Mouse (Mus musculus): ENCODE measurements around the gene Thap11. TPM values are rescaled to one million over a fixed set of nuclear protein-coding genes. Genes with fewer than 3 reads are reported as not detected.

Thap11 gene
- polyA plus RNA-seq, 1 experiment from 2014 or later, result 19.6 TPM

GRCm38 (mm10) chr8:105811061-105811460, 43.9 kb upstream of the Thap11 start:
- 63% methylated on average over 10 of the region's 10 CpGs for WGBS (ENCODE audit: insufficient replicate concordance)
- peak overlapping the region; percentile 71 for H3K27ac ChIP-seq (ENCODE audit: low read depth)
- H3K36me3 ChIP-seq (replicated peaks; ENCODE audit: insufficient read depth, low read length), result peaks cover 59% of the 10 kb centered on the region
- no peak overlapping the region for H3K4me3 ChIP-seq (ENCODE audit: low read depth, low read length)
- ATAC-seq (peak; percentile 43), DNase-seq (no peak)
- H3K9ac ChIP-seq (replicated peaks), result no peak overlapping the region
- H3K9me3 ChIP-seq (ENCODE audit: low read length), result no peaks in the 10 kb centered on the region
- H3K27me3 ChIP-seq (ENCODE audit: insufficient read depth, low read length), result no peaks in the 10 kb centered on the region
- TF ChIP-seq CTCF (IDR thresholded peaks at IDR 0.05; ENCODE audit: low read depth) (no peak), EP300 (IDR thresholded peaks at IDR 0.05; ENCODE audit: low read depth) (no peak)
- peaks cover 70% of the 10 kb centered on the region for H3K4me1 ChIP-seq (ENCODE audit: insufficient read depth)
- H3K4me2 ChIP-seq (ENCODE audit: low read depth, low read length), result peak overlapping the region; percentile 48

- TF ChIP-seq CTCF (IDR thresholded peaks at IDR 0.05; ENCODE audit: low read depth), result no peak
- no peak for TF ChIP-seq EP300 (IDR thresholded peaks at IDR 0.05; ENCODE audit: low read depth)
- Histone ChIP-seq H3K27ac (ENCODE audit: low read depth) (0 out of 2 replicates have a peak overlapping the region, but pooled peaks have one; percentile 71), H3K9ac (replicated peaks) (no peak overlapping the region), H3K36me3 (replicated peaks; ENCODE audit: insufficient read depth, low read length) (peaks cover 60% of the 10 kb centered on the region), H3K4me1 (ENCODE audit: insufficient read depth) (peaks cover 69% of the 10 kb centered on the region), H3K4me3 (ENCODE audit: low read depth, low read length) (no peak overlapping the region), H3K9me3 (ENCODE audit: low read length) (no peaks in the 10 kb centered on the region), H3K4me2 (ENCODE audit: low read depth, low read length) (peak overlapping the region; percentile 48), H3K27me3 (ENCODE audit: insufficient read depth, low read length) (no peaks in the 10 kb centered on the region)
- WGBS (ENCODE audit: insufficient replicate concordance), result 58% methylated on average over 3 of the region's 3 CpGs
- ATAC-seq, result no peak
- no peak for DNase-seq
Measured at GRCm38 (mm10) chr8:105811543-105811942, 43.4 kb upstream of the Thap11 start.

GRCm38 (mm10) chr8:105812511-105812910, 42.4 kb upstream of the Thap11 start:
- H3K4me1 ChIP-seq (ENCODE audit: insufficient read depth), result peaks cover 66% of the 10 kb centered on the region
- TF ChIP-seq EP300 (IDR thresholded peaks at IDR 0.05; ENCODE audit: low read depth), result no peak
- TF ChIP-seq CTCF (IDR thresholded peaks at IDR 0.05; ENCODE audit: low read depth), result no peak
- ATAC-seq, result no peak
- WGBS (ENCODE audit: insufficient replicate concordance), result 82% methylated on average over 5 of the region's 5 CpGs
- no peak overlapping the region for H3K9ac ChIP-seq (replicated peaks)
- H3K9me3 ChIP-seq (ENCODE audit: low read length), result no peaks in the 10 kb centered on the region
- no peak for DNase-seq
- peak overlapping the region; percentile 48 for H3K4me2 ChIP-seq (ENCODE audit: low read depth, low read length)
- no peaks in the 10 kb centered on the region for H3K27me3 ChIP-seq (ENCODE audit: insufficient read depth, low read length)
- peaks cover 55% of the 10 kb centered on the region for H3K36me3 ChIP-seq (replicated peaks; ENCODE audit: insufficient read depth, low read length)
- peak overlapping the region; percentile 51; the same call in 1 of the 2 replicates for H3K27ac ChIP-seq (ENCODE audit: low read depth)
- H3K4me3 ChIP-seq (ENCODE audit: low read depth, low read length), result no peak overlapping the region

GRCm38 (mm10) chr8:105813241-105813640, 41.7 kb upstream of the Thap11 start:
- no peak overlapping the region for H3K9ac ChIP-seq (replicated peaks)

GRCm38 (mm10) chr8:105819659-105820058, 35.3 kb upstream of the Thap11 start:
- Histone ChIP-seq H3K4me1 (ENCODE audit: insufficient read depth) (peaks cover 39% of the 10 kb centered on the region), H3K27ac (ENCODE audit: low read depth) (peak overlapping the region; percentile 97), H3K36me3 (replicated peaks; ENCODE audit: insufficient read depth, low read length) (peaks cover 62% of the 10 kb centered on the region), H3K27me3 (ENCODE audit: insufficient read depth, low read length) (no peaks in the 10 kb centered on the region), H3K9ac (replicated peaks) (peak overlapping the region; percentile 60), H3K4me2 (ENCODE audit: low read depth, low read length) (peak overlapping the region; percentile 42), H3K4me3 (ENCODE audit: low read depth, low read length) (peak overlapping the region; percentile 18; the same call in 1 of the 2 replicates), H3K9me3 (ENCODE audit: low read length) (no peaks in the 10 kb centered on the region)
- TF ChIP-seq EP300 (IDR thresholded peaks at IDR 0.05; ENCODE audit: low read depth), result 0 out of 2 replicates have a peak, but pooled peaks have one; percentile 30
- TF ChIP-seq CTCF (IDR thresholded peaks at IDR 0.05; ENCODE audit: low read depth), result no peak
- WGBS (ENCODE audit: insufficient replicate concordance), result 75% methylated on average over 3 of the region's 3 CpGs
- DNase-seq, result no peak
- no peak for ATAC-seq

More at GRCm38 (mm10) chr8:105813241-105813640, 41.7 kb upstream of the Thap11 start:
- Histone ChIP-seq H3K4me2 (ENCODE audit: low read depth, low read length) (peak overlapping the region; percentile 48), H3K9me3 (ENCODE audit: low read length) (no peaks in the 10 kb centered on the region), H3K4me1 (ENCODE audit: insufficient read depth) (peaks cover 62% of the 10 kb centered on the region), H3K27ac (ENCODE audit: low read depth) (peak overlapping the region; percentile 51; the same call in 1 of the 2 replicates), H3K36me3 (replicated peaks; ENCODE audit: insufficient read depth, low read length) (peaks cover 56% of the 10 kb centered on the region), H3K27me3 (ENCODE audit: insufficient read depth, low read length) (no peaks in the 10 kb centered on the region), H3K4me3 (ENCODE audit: low read depth, low read length) (no peak overlapping the region)
- DNase-seq (no peak), ATAC-seq (peak; percentile 26; the same call in 1 of the 2 replicates)
- TF ChIP-seq CTCF (IDR thresholded peaks at IDR 0.05; ENCODE audit: low read depth), result no peak
- TF ChIP-seq EP300 (IDR thresholded peaks at IDR 0.05; ENCODE audit: low read depth), result no peak
- 89% methylated on average over 6 of the region's 6 CpGs for WGBS (ENCODE audit: insufficient replicate concordance)

DNA sequence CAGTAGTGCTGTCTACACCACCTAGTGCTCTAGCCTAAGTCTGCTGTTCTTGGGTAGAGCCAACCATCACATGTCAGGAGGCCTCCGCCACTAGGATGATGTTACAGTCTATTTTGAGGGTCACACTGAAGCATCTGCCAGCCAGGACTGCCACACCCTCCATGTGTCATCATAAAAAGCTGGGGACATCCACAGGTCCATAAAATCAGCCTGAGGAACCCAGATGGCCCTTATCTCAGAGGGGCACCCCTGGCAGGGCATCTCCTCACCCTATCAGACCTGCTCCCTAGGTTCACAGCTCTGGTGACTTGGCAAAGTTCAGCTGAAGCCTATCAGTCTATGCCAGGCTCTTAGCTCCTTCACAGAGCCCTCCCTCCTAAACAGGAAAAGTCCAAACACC, 34.0 kb upstream of the Thap11 start:
- Histone ChIP-seq H3K27ac (ENCODE audit: low read depth) (peak overlapping the region; percentile 97), H3K27me3 (ENCODE audit: insufficient read depth, low read length) (no peaks in the 10 kb centered on the region), H3K4me3 (ENCODE audit: low read depth, low read length) (0 out of 2 replicates have a peak overlapping the region, but pooled peaks have one; percentile 18), H3K4me2 (ENCODE audit: low read depth, low read length) (peak overlapping the region; percentile 80), H3K9ac (replicated peaks) (peak overlapping the region; percentile 60), H3K9me3 (ENCODE audit: low read length) (no peaks in the 10 kb centered on the region), H3K36me3 (replicated peaks; ENCODE audit: insufficient read depth, low read length) (peaks cover 65% of the 10 kb centered on the region), H3K4me1 (ENCODE audit: insufficient read depth) (peaks cover 40% of the 10 kb centered on the region)
- 43% methylated on average over 1 of the region's 1 CpGs for WGBS (ENCODE audit: insufficient replicate concordance)
- ATAC-seq (peak; percentile 98), DNase-seq (peak; percentile 83)
- peak; percentile 6; the same call in 1 of the 2 replicates for TF ChIP-seq CTCF (IDR thresholded peaks at IDR 0.05; ENCODE audit: low read depth)
- TF ChIP-seq EP300 (IDR thresholded peaks at IDR 0.05; ENCODE audit: low read depth), result peak; percentile 100

Data from liver, postnatal 0 days (tissue).